Mouse (Mus musculus): ENCODE results near the gene Tnfaip3.

Tnfaip3 gene

GRCm38 (mm10) chr10:18964856-18965255 lies 50.6 kb downstream of the Tnfaip3 start:
- DNase-seq (ENCODE audit: low read depth, low spot score), result no peak

- DNase-seq (ENCODE audit: low read depth, low spot score), result no peak
These were observed 55.5 kb downstream of the Tnfaip3 start for GRCm38 (mm10) chr10:18959777-18960492.

GRCm38 (mm10) chr10:18953706-18954071 lies 61.8 kb downstream of the Tnfaip3 start:
- peak; percentile 16 for DNase-seq (ENCODE audit: low read depth, low spot score)

- DNase-seq (ENCODE audit: low read depth, low spot score), result no peak
These were observed 62.3 kb downstream of the Tnfaip3 start for GRCm38 (mm10) chr10:18953011-18953705.
